ENCODE assay signal across 8 mouse cellular contexts in genomic region chr17:26452371-26452972, GRCm38 (mm10). TPM values are rescaled to one million over a fixed set of nuclear protein-coding genes. Genes with fewer than 3 reads are reported as not detected.
DNase-seq lines count a peak whose midpoint lies in the region; ATAC-seq and TF ChIP-seq lines count a peak whose summit lies in the region.
"Had no signal": no experiment of that assay in that cellular context is flagged by ENCODE, and none has a peak within 500 bp of the region (broad histone marks: within the 10 kb centered on the region; RNA-seq: fewer than 3 reads in every experiment).

No protein-coding gene starts in this region.

- DNase-seq in B cell, adult 2 months: peak; percentile 26 to 29
- peak; percentile 56 for DNase-seq in cerebellum, adult 9-10 months
- DNase-seq in gastrocnemius, postnatal 25 days: peak; percentile 58
- DNase-seq in kidney, adult 9 months: peak; percentile 88
- peak; percentile 67 for DNase-seq in right cerebral cortex, postnatal 25 days

- no peak overlapping the region for H3K27ac ChIP-seq in ES-Bruce4 (ENCODE audit: insufficient read depth, low read length)
- peak overlapping the region; percentile 58; the same call in 1 of the 2 replicates for H3K27ac ChIP-seq in limb, embryonic 15.5 days

- no peaks in the 10 kb centered on the region for H3K9me3 ChIP-seq in ES-Bruce4 (replicated peaks; ENCODE audit: control insufficient read depth, insufficient read depth, low read length, poor library complexity, severe bottlenecking)
- no peaks in the 10 kb centered on the region for H3K9me3 ChIP-seq in limb, embryonic 15.5 days
- H3K9me3 ChIP-seq: megakaryocyte, embryonic 14.5 days had no signal

- TF ChIP-seq EP300 in ES-Bruce4 (IDR thresholded peaks at IDR 0.05; ENCODE audit: insufficient read depth, low read depth, low read length): no peak

- no peak overlapping the region for H3K4me2 ChIP-seq in limb, embryonic 15.5 days

- H3K9ac ChIP-seq in ES-Bruce4 (ENCODE audit: low read depth, poor library complexity, severe bottlenecking): no peak overlapping the region
- H3K9ac ChIP-seq in limb, embryonic 15.5 days: no peak overlapping the region

- no peaks in the 10 kb centered on the region for H3K27me3 ChIP-seq in ES-Bruce4 (ENCODE audit: control insufficient read depth, insufficient read depth, low read length, poor library complexity, severe bottlenecking)
- H3K27me3 ChIP-seq in limb, embryonic 15.5 days: no peaks in the 10 kb centered on the region

- 52% methylated on average over 5 of the region's 5 CpGs for WGBS in limb, embryonic 15.5 days

- no peaks in the 10 kb centered on the region for H3K36me3 ChIP-seq in ES-Bruce4 (ENCODE audit: control insufficient read depth, insufficient read depth, low read length, poor library complexity, severe bottlenecking)
- H3K36me3 ChIP-seq in limb, embryonic 15.5 days: no peaks in the 10 kb centered on the region

- no peak for ATAC-seq in limb, embryonic 15.5 days (ENCODE audit: insufficient number of reproducible peaks, low FRiP score, low TSS enrichment, low read depth)

- peaks cover 1% of the 10 kb centered on the region for H3K4me1 ChIP-seq in ES-Bruce4 (ENCODE audit: control insufficient read depth, insufficient read depth, low read length)
- peaks cover 9% of the 10 kb centered on the region for H3K4me1 ChIP-seq in limb, embryonic 15.5 days

- no peak overlapping the region for H3K4me3 ChIP-seq in ES-Bruce4 (ENCODE audit: low read depth, low read length)
- H3K4me3 ChIP-seq in limb, embryonic 15.5 days: no peak overlapping the region
- H3K4me3 ChIP-seq: megakaryocyte, embryonic 14.5 days had no signal

- no peak for TF ChIP-seq POLR2A in ES-Bruce4 (IDR thresholded peaks at IDR 0.05; ENCODE audit: insufficient read depth, low read length)

- peak; percentile 39 for TF ChIP-seq CTCF in ES-Bruce4 (IDR thresholded peaks at IDR 0.05; ENCODE audit: low read depth, low read length)

RNA-seq across cellular contexts. Expression of gene Neurl1b, which starts 37.8 kb away (rescaled TPM):
- polyA plus RNA-seq in ES-Bruce4 (2011; ENCODE audit: insufficient read depth, insufficient read length, low read depth, missing spikeins): 3.3 and 4.2 TPM in 2 replicates
- total RNA-seq in gastrocnemius, postnatal 25 days (2021): 1 to 10 TPM; 2.6 to 4.1 TPM
- polyA plus RNA-seq in limb, embryonic 15.5 days (2015; fragmentation: Nextera tagmentation; extraction: Ambion mirVana): 0.68 and 0.90 TPM in 2 replicates

Comparison
In these comparisons a context has a peak if more than half of its experiments do, and no peak if none do; other contexts are left out.
1. DNase-seq: peak in every context shown above with its lines; median percentile 88 in kidney, adult 9 months; 67 in right cerebral cortex, postnatal 25 days; 58 in gastrocnemius, postnatal 25 days; 56 in cerebellum, adult 9-10 months; 28 in B cell, adult 2 months.